Mouse (Mus musculus): ENCODE measurements at regions not wholly inside any gene's neighbourhood (a gene's known extent, or its start where the extent isn't known, plus 50 kb on each side); places are given as distances from the start of the nearest gene placed in this dataset.

DNA sequence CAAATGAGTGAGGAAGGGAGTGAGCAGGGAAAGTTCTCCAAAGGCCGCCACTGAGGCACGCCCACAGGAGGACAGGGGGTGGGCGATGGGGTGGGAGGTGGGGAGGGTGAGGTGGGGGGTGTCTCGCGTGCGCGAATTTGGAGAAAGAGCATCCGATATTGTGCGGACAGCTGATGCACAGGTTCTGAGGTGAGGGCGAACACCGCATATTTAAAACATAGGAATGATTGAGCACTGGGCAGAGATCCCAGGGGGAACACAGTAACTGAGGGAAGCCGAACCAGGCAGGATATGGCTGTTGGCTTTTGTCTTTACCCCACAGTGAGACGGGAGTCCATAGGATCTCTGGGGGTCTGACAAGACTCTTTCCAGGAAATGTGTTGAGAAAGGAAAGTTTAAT lies 163.8 kb downstream of the Clic5 start:
- TF ChIP-seq GATA1 (IDR thresholded peaks at IDR 0.05; ENCODE audit: borderline replicate concordance, low read length) (no peak), FLI1 (IDR thresholded peaks at IDR 0.05; ENCODE audit: low read length) (no peak)
